Mouse (Mus musculus) hindbrain, embryonic 12.5 days (tissue): ENCODE measurements around the gene BC048403. TPM values are rescaled to one million over a fixed set of nuclear protein-coding genes. Genes with fewer than 3 reads are reported as not detected.

Experiments
- ATAC-seq: fragments of 200-750 bp; cut with Nextera tagmentation; 2 replicates; pipeline ENCODE4 v1.8.0; 2017; ENCODE audit warnings: moderate TSS enrichment; ENCODE audit not compliant: low FRiP score
- H3K27ac ChIP-seq: fragments of 300-500 bp; sonication (generic); 2 replicates; pipeline ENCODE4 v1.5.1; 2016; ENCODE audit warnings: mild to moderate bottlenecking
- H3K27me3 ChIP-seq: fragments of 300-500 bp; sonication (generic); 2 replicates; pipeline ENCODE4 v1.6.1; 2016; ENCODE audit warnings: mild to moderate bottlenecking
- H3K36me3 ChIP-seq: fragments of 300-500 bp; sonication (generic); 2 replicates; pipeline ENCODE4 v1.6.1; 2016; ENCODE audit warnings: mild to moderate bottlenecking
- H3K4me1 ChIP-seq: fragments of 300-500 bp; sonication (generic); 2 replicates; pipeline ENCODE4 v1.6.1; 2016
- H3K4me2 ChIP-seq: fragments of 300-500 bp; sonication (generic); replicated peaks from 2 replicates; pipeline ENCODE4 v1.6.1; 2016; ENCODE audit warnings: mild to moderate bottlenecking
- H3K4me3 ChIP-seq: fragments of 300-500 bp; sonication (generic); 2 replicates; pipeline ENCODE4 v1.5.1; 2016; ENCODE audit warnings: mild to moderate bottlenecking
- H3K9ac ChIP-seq: fragments of 300-500 bp; sonication (generic); 2 replicates; pipeline ENCODE4 v1.6.1; 2016; ENCODE audit warnings: mild to moderate bottlenecking, moderate library complexity
- H3K9me3 ChIP-seq: fragments of 300-500 bp; sonication (generic); replicated peaks from 2 replicates; pipeline ENCODE4 v1.6.1; 2016; ENCODE audit warnings: mild to moderate bottlenecking
- WGBS: fragments of 180-500 bp; shearing (Covaris S2); methylation state at CpG from one replicate; pipeline ENCODE4 v1.1.7; 2016; 5-methylcytosine and 5-hydroxymethylcytosine counted together
- polyA plus RNA-seq: library from polyadenylated mRNA; unstranded; fragments of >200 nt; fragmentation: Nextera tagmentation; extraction: Ambion mirVana; gene quantifications from 2 replicates; pipeline ENCODE4 v1.2.1, GENCODE M21; 2016

BC048403 gene
- polyA plus RNA-seq, 1 experiment from 2014 or later = 2.4 TPM

DNA sequence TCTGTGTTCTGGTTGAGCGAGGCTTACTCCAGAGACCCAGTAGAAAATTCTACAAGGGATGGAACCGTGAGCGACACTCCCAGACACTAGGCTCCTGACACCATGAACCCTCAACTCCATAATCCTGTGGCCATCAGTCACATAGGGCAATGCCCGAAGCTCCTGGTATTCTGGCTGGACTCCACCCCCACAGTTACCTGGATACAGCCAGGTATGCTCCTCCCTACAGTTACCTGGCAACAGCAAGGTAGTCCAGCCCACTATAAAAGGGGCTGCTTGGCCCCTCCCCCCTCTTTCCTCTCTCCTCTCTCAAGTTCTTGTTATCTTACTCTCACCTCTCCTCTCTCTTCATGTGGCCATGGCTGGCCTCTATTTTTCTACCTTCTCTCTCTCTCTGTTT, 12.6 kb upstream of the BC048403 start:
- Histone ChIP-seq H3K36me3 (no peaks in the 10 kb centered on the region), H3K27me3 (no peaks in the 10 kb centered on the region), H3K9ac (no peak overlapping the region), H3K4me1 (no peaks in the 10 kb centered on the region), H3K4me2 (no peak overlapping the region), H3K27ac (no peak overlapping the region), H3K9me3 (0 out of 2 replicates have a peak, but pooled peaks cover under 1% of the 10 kb centered on the region), H3K4me3 (no peak overlapping the region)
- WGBS = 84% methylated on average over 4 of the region's 4 CpGs
- no peak for ATAC-seq

DNA sequence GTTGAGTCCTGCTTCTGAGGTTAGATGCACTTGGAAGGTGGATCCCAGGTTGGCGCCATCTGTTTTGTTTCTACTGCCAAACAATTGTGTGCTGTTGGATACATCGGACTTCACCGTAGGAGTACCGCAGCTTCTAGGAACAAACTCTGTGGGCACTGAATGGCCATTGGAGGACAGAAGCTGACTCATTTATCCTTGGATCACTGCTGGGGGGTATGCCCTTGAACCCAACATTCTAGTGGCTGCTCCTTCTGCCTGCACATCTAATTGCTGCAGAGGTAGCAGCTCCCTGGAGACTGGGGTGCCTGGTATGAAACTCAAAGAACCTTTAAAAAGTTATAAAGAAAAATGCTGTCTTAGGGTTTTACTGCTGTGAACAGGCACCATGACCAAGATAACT, 11.5 kb upstream of the BC048403 start:
- Histone ChIP-seq H3K9ac (no peak overlapping the region), H3K4me2 (no peak overlapping the region), H3K36me3 (no peaks in the 10 kb centered on the region), H3K27me3 (no peaks in the 10 kb centered on the region), H3K27ac (no peak overlapping the region), H3K4me1 (no peaks in the 10 kb centered on the region), H3K9me3 (no peaks in the 10 kb centered on the region), H3K4me3 (no peak overlapping the region)
- 93% methylated on average over 4 of the region's 4 CpGs for WGBS
- ATAC-seq = no peak

DNA sequence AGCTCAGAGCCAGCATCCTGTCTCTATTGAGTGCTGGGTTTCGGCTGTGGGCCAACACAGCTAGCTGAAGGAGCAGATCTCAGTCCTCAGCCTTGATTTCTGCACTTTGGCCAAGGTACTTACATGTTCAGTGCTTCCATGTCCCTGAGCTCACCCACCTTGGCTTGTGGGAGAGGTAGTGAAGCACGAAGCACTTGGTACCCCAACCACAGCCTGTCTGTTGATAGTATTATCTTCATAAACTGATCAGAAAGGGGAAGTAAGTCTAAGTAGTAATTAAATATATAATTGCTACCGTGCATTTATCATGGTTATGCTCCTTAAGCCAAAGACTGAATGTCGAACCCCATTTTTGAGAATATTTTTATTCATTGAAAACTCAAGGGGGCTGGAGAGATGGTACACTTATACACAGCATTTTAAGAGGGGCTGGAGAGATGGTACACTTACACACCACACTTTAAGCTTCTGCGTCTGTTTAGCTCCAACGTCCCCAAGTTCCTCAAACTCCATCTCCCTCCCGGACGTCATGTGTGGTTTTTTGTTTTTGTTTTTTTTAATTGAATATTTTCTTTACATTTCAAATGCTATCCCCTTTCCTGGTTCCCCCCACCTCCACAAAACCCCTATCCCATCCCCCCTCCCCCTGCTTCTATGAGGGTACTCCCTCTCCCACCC, 8.6 kb upstream of the BC048403 start:
- Histone ChIP-seq H3K9ac (no peak overlapping the region), H3K4me1 (no peaks in the 10 kb centered on the region), H3K4me3 (no peak overlapping the region), H3K36me3 (no peaks in the 10 kb centered on the region), H3K27ac (no peak overlapping the region), H3K4me2 (no peak overlapping the region), H3K9me3 (no peaks in the 10 kb centered on the region), H3K27me3 (no peaks in the 10 kb centered on the region)
- 90% methylated on average over 8 of the region's 8 CpGs for WGBS
- ATAC-seq = no peak

DNA sequence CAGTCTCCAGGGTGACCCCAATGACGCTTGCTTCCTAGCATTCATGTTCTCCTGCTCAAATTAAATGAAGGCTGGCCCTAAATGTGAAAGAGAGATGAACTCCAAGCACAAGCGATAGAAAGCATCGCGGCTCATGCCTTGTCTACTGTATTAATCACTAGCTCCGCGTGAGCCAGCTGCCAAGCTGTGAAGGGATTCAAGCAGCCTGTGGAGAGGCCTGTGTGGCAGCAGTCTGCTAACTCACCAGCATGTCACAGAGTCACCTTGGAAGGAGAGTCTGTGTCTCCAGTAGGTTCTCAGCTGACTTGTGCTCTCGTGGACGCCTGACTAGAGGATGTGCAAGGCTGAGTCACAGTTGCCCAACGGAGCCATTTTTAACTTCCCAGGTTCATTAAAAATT, 7.2 kb upstream of the BC048403 start:
- H3K27ac ChIP-seq = no peak overlapping the region
- 83% methylated on average over 9 of the region's 9 CpGs for WGBS
- ATAC-seq = no peak
- H3K9me3 ChIP-seq = no peaks in the 10 kb centered on the region
- H3K27me3 ChIP-seq = no peaks in the 10 kb centered on the region
- no peak overlapping the region for H3K4me3 ChIP-seq
- no peak overlapping the region for H3K9ac ChIP-seq
- H3K4me2 ChIP-seq = no peak overlapping the region
- H3K4me1 ChIP-seq = no peaks in the 10 kb centered on the region
- H3K36me3 ChIP-seq = no peaks in the 10 kb centered on the region

DNA sequence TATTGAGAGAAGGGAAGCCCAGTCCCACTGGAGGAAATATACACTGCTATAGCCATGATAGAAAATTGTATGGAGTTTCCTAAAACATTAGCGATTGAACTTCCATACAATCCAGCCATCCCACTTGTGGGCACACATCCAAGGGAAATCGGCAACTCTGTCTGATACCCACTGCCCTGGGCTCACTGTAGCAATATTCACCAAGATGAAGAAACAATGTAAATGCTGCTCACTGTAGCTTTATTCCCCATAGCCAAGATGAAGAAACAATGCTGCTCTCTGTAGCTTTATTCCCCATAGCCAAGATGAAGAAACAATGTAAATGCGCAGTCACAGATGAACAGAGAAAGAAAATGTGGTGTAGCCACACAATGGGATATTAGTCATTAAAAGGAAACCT, 2.5 kb upstream of the BC048403 start:
- Histone ChIP-seq H3K9me3 (no peaks in the 10 kb centered on the region), H3K4me1 (peaks cover 8% of the 10 kb centered on the region), H3K36me3 (no peaks in the 10 kb centered on the region), H3K27ac (no peak overlapping the region), H3K27me3 (0 out of 2 replicates have a peak, but pooled peaks cover 3% of the 10 kb centered on the region), H3K4me3 (no peak overlapping the region), H3K4me2 (no peak overlapping the region), H3K9ac (no peak overlapping the region)
- no peak for ATAC-seq
- 88% methylated on average over 3 of the region's 3 CpGs for WGBS

DNA sequence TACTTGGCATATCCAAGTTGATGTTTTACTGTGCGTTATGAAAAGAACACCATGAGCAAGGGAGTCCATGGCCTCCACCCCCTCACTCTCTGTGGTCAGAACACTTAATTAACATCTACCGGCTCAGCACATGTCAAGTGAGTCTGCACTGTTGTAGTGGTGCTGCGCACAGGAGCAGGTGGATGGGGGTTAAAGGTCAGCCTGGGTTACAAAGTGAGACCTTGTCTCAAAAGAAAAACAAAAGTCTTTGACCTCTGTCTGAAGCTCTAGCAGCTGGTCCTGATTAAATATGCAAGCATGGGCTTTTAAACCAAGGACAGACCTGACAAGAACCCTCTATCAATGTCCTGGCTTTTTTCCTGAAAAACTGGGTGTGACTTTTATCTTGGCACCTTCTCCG, 2.6 kb downstream of the BC048403 start:
- Histone ChIP-seq H3K27me3 (0 out of 2 replicates have a peak, but pooled peaks cover 3% of the 10 kb centered on the region), H3K9me3 (no peaks in the 10 kb centered on the region; the same call in 1 of the 2 replicates)
- 32% methylated on average over 4 of the region's 4 CpGs for WGBS

DNA sequence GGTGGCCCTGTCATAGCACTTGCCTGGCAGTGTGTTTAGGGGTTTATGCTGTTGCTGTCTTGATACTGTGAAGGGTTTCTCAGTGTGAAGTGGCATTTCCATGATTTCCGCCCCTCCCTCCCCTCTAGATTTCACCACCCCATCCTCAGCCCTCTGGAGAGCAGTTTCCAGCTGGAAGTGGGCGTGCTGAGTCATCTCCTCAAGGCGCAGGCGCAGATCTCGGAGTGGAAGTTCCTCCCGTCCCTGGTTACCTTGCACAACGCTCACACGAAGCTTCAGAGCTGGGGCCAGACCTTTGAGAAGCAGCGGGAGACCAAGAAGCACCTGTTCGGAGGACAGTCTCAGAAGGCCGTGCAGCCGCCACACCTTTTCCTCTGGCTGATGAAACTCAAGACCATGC, 10.4 kb downstream of the BC048403 start:
- H3K36me3 ChIP-seq = peaks cover 49% of the 10 kb centered on the region
- no peaks in the 10 kb centered on the region for H3K4me1 ChIP-seq
- H3K4me3 ChIP-seq = no peak overlapping the region
- H3K9ac ChIP-seq = no peak overlapping the region
- no peak for ATAC-seq
- H3K27me3 ChIP-seq = no peaks in the 10 kb centered on the region
- 95% methylated on average over 12 of the region's 12 CpGs for WGBS
- H3K4me2 ChIP-seq = no peak overlapping the region
- no peaks in the 10 kb centered on the region for H3K9me3 ChIP-seq
- H3K27ac ChIP-seq = no peak overlapping the region

More for the DNA sequence above, 2.6 kb downstream of the BC048403 start:
- Histone ChIP-seq H3K27ac (no peak overlapping the region), H3K4me3 (no peak overlapping the region), H3K9ac (no peak overlapping the region), H3K4me1 (peaks cover 10% of the 10 kb centered on the region), H3K36me3 (peaks cover 21% of the 10 kb centered on the region), H3K4me2 (no peak overlapping the region)
- ATAC-seq = no peak

DNA sequence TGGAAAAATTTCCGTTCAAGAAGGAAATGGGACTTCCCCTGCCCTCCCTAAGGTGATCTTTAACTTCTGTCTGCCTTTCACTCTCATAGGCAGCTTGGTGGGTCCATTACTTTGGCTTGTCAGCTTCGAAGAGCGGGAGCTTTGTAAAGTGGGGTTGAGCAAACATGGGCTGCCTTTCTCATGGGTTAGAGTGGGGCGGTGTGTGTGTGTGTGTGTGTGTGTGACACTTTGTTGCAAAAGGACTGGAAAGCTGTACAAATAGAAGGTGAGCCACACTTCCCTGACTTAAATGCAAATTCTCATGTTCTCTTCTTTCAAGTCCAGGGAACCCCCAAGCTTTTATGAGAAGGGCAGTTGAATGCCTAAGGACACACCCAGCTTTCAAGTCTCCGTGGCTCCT, 14.5 kb downstream of the BC048403 start:
- H3K36me3 ChIP-seq = peaks cover 17% of the 10 kb centered on the region; the same call in 1 of the 2 replicates
- H3K27ac ChIP-seq = no peak overlapping the region
- WGBS = 86% methylated on average over 5 of the region's 5 CpGs
- no peak overlapping the region for H3K4me2 ChIP-seq
- H3K27me3 ChIP-seq = no peaks in the 10 kb centered on the region
- H3K9ac ChIP-seq = no peak overlapping the region
- H3K4me1 ChIP-seq = 0 out of 2 replicates have a peak, but pooled peaks cover 2% of the 10 kb centered on the region
- H3K9me3 ChIP-seq = no peaks in the 10 kb centered on the region
- no peak overlapping the region for H3K4me3 ChIP-seq
- ATAC-seq = no peak

DNA sequence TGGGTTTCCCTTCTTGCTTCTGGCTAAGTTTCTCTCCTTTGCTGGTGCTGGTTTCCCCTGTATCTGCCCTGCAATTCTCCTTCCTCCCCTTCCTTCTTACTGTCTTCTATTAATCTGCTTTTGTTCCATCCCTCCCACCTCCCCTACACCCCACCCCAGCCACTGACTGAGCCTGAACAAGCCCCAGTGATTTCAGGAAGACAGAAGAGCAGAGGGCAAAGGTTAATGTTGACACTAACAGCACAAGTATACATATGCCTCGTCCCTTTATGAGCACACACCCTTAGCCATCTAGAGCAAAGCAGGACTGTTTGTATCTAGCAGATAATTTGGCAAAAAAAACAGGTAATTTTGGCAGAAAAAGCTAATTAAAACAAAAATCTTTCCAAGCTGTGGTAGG, 16.1 kb downstream of the BC048403 start:
- H3K4me2 ChIP-seq = no peak overlapping the region
- H3K36me3 ChIP-seq = peaks cover 9% of the 10 kb centered on the region; the same call in 1 of the 2 replicates
- no peak overlapping the region for H3K9ac ChIP-seq
- ATAC-seq = no peak
- H3K4me1 ChIP-seq = 0 out of 2 replicates have a peak, but pooled peaks cover 2% of the 10 kb centered on the region
- H3K27ac ChIP-seq = no peak overlapping the region
- no peak overlapping the region for H3K4me3 ChIP-seq
- WGBS = 38% methylated on average over 1 of the region's 1 CpGs
- H3K9me3 ChIP-seq = no peaks in the 10 kb centered on the region
- no peaks in the 10 kb centered on the region for H3K27me3 ChIP-seq

DNA sequence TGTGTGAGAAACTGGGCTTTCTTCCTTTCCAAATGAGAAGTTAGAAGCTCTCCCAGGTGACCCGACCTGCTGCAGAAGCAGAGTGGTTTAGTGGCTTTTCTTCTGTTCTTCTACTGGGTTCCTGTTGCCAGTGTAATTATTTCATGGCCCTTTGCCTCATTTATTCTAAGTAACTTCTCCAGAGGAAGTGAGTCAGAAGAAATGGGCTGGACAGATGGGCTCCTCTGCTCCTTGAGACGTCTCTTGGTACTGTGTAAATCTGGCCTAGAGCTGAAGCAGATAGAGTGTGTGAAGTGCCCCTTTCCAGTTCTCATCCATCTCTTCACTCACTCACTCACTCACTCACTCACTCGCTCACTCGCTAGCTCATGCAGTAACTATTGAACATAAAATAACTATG, 16.9 kb downstream of the BC048403 start:
- WGBS = 86% methylated on average over 4 of the region's 4 CpGs

DNA sequence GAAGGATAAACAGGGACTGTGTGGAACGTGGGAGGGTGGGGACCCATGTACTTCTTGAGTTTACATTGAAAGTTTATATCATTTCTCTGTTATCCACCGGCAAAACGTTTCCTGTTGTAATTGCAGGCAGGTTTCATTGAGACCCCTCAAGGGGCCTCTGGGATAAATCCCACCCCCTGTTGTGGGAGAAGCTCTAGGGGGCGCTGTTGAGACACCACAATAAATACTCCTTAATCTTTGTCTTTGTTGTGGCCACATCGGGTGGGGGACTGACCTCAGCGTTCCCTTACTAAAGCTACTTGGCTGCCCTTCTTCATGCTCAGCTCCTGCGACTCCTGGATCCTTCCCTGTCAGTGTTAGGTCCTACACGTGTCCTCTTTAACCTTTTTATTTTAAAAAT, 19.4 kb downstream of the BC048403 start:
- no peak for ATAC-seq
- Histone ChIP-seq H3K4me3 (no peak overlapping the region), H3K36me3 (no peaks in the 10 kb centered on the region), H3K9me3 (no peaks in the 10 kb centered on the region), H3K4me2 (no peak overlapping the region), H3K4me1 (0 out of 2 replicates have a peak, but pooled peaks cover 2% of the 10 kb centered on the region), H3K27ac (no peak overlapping the region), H3K27me3 (no peaks in the 10 kb centered on the region), H3K9ac (no peak overlapping the region)
- 49% methylated on average over 8 of the region's 8 CpGs for WGBS

More for the DNA sequence above, 16.9 kb downstream of the BC048403 start:
- Histone ChIP-seq H3K27ac (no peak overlapping the region), H3K4me3 (no peak overlapping the region), H3K36me3 (peaks cover 7% of the 10 kb centered on the region; the same call in 1 of the 2 replicates), H3K9ac (no peak overlapping the region), H3K9me3 (no peaks in the 10 kb centered on the region), H3K27me3 (no peaks in the 10 kb centered on the region), H3K4me1 (0 out of 2 replicates have a peak, but pooled peaks cover 2% of the 10 kb centered on the region), H3K4me2 (no peak overlapping the region)
- ATAC-seq = no peak

DNA sequence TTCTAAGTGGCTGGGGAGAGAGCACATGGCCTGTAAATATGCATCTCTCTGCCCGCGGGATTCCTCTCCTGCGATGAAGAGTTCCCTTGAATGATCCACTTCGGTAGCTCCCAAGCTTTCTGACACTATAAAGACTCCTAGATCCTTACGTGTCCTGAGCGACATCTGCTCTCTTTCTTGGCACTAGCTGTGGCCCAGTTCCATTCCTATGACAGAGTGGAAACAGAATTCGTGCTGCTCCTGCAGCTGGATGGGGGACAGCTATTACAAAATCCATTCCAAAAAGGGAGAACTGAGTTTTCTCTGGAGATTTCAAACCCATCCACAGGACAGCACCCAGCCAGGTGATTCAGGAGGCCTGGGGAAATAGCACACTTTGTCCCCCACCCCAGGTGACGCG, 22.4 kb downstream of the BC048403 start:
- ATAC-seq = no peak
- Histone ChIP-seq H3K4me2 (no peak overlapping the region), H3K27me3 (no peaks in the 10 kb centered on the region), H3K36me3 (no peaks in the 10 kb centered on the region), H3K4me3 (no peak overlapping the region), H3K27ac (no peak overlapping the region), H3K9ac (no peak overlapping the region), H3K9me3 (no peaks in the 10 kb centered on the region), H3K4me1 (peaks cover 10% of the 10 kb centered on the region; the same call in 1 of the 2 replicates)
- WGBS = 87% methylated on average over 9 of the region's 9 CpGs

DNA sequence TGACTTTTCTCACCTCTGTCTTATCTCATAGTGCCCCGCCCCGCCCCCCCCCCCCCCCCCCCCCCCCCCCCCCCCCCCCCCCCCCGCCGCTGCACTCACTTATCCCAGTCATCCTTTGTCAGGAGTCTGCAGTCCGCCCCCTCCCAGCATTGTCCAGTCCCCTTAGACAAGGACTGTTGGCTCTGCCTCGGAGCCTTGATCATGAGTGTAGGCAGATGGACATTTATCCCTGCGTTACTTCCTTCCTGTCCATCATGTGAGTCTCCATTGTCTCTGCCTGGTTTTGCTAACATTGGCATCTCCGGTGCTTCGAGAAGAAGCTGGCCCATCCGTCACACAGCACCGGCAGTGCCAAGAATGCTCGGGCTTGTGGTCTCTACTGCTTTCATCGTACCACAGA, 23.5 kb downstream of the BC048403 start:
- peaks cover 10% of the 10 kb centered on the region; the same call in 1 of the 2 replicates for H3K4me1 ChIP-seq
- H3K4me2 ChIP-seq = no peak overlapping the region
- WGBS = 71% methylated on average over 10 of the region's 13 CpGs
- ATAC-seq = no peak
- H3K9me3 ChIP-seq = no peaks in the 10 kb centered on the region
- H3K9ac ChIP-seq = no peak overlapping the region
- no peaks in the 10 kb centered on the region for H3K27me3 ChIP-seq
- H3K27ac ChIP-seq = no peak overlapping the region
- H3K36me3 ChIP-seq = no peaks in the 10 kb centered on the region
- no peak overlapping the region for H3K4me3 ChIP-seq
